Mouse (Mus musculus) kidney, adult 18-20 months (tissue): Measurements from ENCODE around the gene Pid1.

ENCODE experiments used
- DNase-seq: peaks from one replicate; pipeline ENCODE4 v3.0.0; 2021

Gene Pid1

DNA sequence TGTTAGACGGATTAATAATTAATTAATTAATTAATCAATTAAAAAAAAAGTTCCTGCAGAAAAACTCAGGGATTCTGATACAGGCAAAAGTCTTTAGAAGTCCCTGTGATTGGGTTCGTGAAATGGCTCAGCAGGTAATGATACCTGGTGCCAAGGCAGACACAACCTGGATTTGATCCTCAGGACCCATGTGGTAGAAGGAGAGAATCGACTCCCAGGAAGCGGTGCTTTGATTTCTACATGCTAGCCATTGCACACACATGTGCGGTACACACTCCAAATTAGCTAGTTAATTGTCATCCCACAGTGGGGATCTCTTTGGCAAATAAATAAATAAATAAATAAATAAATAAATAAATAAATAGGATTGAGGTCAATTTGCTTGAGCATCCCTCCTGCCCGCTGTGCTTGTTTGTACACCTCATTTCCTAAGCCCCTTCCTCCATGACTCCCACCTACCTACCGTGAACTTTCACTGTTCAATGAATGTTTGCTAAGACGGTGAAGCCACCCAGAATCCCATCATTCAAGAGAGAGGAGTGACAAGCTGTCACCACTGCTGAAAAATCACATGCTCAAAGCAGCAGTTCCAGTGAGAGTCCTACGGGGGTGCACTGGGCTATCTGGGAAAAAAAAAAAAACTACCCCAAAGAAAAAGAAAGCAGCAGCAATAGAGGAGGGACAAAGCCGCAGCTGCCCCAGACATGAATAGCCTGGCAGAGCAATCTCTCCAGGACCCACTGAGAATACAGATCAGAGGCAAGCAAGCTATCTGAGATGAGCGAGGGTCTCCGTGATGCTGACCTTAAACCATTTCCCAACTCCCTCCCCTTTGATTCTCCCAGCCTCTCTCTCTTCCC, 209.0 kb downstream of the Pid1 start:
- no peak for DNase-seq

DNA sequence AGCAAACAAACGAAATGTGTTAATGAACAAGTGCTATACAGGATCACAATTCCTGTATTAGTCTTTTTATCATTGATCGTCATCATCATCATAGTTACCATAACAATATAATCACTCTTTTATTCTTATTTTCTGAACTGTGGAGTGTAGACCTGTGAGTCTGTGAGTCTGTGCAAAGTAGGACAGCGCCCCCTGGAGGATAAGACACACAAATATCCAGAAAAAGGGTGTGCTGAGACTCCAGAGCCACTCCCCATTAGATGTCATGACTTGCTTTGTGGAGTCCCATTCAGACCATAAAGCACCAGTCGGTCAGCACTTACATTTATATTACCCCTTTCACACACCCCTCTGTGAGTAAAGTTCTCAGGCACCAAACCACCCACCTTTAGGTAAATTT, 210.0 kb downstream of the Pid1 start:
- DNase-seq = no peak

DNA sequence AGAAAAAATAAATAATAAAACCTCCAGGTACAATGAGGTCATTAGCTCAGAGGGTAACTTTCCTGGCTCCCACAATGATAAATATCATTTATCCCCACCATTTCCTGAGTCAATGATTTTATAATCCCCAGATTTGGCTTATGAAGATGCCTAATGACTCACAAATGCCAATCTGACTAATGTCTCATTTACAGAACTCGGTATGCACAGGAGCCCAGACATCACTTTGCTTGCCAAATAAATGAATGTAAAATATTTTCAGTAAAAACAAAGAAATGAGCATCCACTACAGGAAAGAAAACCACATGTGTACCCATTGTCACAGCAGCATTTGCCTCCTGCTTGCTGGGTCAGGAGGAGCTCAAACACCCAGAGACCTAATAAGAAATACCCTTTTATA, 222.4 kb downstream of the Pid1 start:
- no peak for DNase-seq

DNA sequence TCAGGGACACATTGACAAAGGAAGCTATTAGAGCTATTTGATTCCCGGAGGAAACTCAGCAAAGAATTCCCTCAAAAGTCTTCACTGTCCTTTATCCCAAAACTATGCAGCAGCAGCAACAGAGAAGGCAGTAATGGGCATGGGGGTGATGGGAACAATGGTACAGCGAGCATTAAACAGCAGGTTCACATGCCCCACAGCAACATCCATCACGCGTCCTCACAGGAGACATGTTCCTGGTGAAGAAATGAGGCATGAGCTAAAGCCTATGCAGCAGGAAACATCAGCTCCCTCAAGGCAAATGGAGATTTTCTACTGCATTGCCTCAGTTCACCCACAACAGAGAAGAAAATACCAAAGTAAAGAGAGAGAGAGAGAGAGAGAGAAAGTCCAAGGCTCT, 231.5 kb downstream of the Pid1 start:
- DNase-seq = no peak

DNA sequence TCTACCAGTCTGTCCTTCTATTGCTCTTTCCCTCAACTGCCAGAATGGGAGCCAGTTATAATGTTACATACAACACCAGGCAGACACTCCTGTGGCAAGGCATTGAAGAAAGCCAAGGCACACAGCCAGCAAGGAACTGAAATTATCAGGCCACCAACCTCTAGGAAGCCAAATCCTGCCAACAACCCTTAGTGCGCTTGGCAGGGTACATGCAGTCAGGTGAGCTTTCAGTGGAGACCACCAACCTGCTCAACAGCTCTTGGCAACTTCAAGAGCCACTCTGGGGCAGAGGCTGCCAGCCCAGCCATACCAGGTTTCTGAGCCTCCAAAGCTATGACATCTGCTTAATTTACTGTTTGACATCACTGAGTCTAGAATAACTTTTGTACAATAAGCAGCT, 232.2 kb downstream of the Pid1 start:
- no peak for DNase-seq

DNA sequence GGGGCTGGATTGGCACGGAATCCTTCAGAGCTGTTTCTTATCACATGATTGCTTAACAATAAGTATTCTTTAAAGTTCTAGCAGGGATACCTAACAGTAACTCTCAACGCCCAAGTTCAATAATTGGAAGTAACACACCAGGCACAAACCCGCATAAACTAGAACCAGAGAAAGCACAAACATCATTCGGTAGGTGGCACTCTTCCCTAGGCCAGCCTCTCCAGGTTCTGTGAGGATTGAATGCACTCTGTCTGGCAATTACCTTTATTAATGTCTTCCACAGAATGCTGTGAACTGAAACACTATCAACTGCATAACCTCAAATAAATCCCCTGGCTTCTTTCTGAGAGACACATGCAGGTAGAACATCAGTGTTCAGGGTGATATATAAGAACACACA, 235.5 kb downstream of the Pid1 start:
- peak; percentile 13 for DNase-seq

DNA sequence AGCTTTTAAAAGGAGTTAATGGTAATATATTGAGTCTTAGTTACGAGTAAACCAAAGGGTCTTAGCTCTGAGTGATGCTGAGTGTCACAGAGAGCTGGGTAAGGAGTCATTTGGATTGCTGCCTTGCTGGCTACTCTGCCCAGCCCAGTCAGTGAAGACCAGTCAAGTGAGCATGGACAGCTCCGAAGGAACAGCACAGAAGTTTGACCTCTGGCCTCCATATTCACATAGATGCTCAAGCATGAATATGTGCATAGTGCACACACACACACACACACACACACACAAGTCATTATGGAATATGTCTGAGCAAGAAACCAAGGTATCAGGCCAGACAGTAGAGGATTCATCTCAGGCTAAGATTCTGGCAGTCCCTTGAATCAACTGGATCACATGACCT, 244.7 kb downstream of the Pid1 start:
- DNase-seq = no peak

DNA sequence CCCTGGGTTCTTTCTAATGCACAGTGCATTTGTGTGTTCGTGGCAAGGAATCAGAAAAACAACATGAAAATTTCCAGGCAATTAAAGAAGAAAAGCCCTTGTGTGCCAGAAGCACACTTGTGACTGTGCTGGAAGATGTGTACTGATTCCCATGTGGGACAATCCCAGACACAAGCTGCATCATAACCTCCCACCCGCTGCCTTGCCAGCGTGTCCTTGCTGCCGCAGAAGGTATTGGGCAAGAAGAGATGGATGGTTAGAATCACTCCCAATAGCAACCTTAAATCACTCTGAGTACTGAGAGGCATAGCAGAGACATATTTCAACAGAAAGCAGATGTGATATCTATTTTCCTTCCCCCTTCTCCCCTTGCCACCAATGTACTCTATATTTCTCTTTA, 257.2 kb downstream of the Pid1 start:
- DNase-seq = no peak

DNA sequence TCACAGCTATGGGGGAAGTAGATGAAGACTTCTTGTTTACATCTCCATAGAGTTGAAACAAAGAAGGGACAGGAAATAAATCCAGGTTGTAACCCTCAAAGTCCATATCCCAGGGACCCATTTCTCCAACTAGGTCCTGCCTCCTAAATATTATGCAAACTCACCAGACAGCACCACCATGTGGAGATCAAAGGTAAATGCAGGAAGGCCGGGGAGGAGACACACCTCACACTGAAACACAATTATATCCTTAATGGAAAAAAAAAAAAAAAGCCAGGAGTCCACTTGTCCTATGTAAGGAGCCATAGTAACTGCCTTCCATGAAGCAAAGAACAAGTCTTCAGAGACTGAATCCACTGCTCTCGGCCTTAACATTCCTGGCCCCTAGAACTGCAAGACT, 261.9 kb downstream of the Pid1 start:
- DNase-seq = no peak

DNA sequence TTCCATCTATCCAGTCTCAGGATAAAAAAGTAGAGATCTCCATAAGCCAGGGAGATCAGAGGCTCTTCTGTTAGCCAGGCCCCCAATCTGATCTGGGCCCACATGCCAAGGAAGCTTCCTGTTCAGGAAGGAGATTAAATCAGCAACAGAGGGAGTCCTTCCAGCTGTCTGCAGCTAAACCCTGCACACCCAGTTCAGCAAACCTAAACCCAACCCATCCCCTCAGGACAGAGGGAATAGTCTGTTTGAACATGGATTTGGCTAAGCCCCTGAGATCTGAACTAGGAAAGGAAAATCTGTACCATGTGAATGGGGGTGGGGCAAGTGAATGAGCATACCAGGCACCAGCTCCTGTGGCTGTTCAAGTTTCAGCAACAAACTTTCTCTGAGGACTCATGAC, 266.6 kb downstream of the Pid1 start:
- DNase-seq = no peak

DNA sequence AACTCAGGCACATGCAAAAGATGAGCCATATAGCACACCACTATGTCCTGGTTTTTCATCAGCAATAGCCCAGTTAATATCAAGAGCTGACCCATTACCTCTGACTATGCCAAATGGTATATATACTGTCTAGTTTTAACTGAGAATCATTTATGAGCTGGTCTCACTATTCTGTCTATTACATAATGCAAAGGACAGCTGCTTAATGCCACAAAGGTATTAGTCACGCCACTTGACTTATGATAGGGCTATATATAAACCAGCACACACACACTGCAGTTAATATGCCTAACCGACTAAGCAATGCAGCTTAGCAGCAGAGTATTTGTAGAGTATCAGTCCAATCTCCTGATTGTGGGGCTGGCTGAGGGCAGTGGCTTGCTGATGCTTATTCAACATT, 270.7 kb downstream of the Pid1 start:
- no peak for DNase-seq

DNA sequence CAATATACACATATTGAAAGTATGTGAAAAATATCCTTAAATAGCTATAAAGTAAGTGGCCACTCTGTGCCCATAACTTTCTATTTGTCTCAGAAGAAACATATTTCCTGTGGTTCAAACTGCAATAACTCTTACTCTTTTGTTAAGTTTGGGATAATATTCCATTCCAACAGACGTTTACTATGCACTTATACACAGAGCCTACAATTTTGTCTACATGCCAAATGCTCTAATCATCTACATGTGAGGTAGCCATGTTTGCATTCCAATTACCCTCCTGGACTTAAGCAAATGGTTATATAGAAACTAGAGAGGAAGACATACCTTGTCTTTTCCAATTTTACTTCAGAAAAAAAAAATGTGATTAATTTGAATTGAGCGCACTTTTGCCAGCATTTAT, 274.3 kb downstream of the Pid1 start:
- DNase-seq = no peak

DNA sequence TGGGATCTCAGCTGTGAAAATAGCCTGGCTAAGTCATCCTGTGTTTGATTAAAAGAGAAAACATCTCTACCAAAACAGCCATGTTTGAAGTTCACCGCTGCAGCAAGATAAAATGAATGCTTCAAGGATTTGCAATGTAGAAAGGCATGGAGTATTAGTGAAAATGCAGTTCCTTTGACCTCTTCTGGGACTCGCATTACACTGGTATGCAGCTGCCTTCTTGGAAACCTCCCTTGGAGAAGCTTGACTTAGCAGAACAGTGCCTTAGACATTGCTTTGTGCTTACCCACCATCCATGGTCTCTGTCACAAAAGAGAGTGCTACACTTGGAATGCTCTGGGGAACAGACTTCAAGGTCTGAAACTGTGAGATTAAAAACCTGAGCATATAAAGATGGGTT, 276.0 kb downstream of the Pid1 start:
- DNase-seq = no peak

DNA sequence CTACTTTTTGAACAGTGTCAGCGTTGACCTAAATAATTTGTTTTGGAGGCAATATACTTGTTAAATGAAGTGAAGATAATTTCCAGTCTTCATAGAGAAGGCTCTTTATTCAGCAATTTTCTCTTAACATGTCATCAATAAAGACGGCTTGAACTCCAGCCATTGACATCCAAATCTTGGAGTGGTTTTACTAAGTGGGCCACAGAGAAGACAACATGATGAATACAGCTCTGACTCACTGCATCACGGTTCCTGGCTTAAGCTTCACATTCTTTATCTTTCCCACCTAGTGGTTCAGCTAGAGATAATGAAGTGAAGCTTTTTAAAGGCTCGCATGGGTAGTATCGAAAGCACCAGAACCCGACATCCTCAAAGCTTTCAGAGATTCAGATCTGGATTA, 276.7 kb downstream of the Pid1 start:
- DNase-seq = no peak

DNA sequence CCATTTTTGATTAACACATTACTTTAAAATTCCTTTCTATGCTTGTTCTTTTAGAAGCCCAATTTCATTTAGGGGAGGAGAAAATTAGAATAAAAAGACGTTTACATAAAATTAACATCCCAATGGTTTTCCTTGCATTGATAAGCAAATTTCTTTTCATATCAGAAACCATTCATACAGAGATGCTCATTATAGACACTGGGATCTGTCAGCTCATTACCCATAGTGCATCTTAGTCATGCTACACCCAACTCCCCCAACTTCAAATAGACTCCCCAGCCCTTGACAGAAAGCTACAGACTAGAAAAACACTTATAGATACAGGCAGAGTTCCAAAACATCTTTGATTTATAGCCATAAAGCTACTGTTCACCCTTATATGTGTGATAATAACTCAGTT, 277.5 kb downstream of the Pid1 start:
- no peak for DNase-seq

DNA sequence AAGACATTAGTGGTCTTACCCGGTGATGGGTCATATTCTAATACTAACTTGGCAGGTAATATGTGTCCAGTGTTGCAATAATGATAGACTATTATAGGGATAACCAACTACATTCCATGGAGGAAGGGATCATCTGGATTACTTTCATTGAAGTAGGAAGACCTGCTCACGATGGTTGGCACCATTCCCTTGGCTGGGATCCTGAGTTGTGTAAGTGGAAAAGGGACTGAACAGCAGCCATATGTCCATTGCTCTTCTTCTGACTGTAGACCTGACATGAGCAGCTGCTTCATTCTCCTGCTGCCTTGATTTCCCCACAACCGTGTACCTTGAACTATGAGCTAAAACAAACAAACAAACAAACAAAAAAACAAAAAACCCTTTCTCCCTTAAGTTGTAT, 278.6 kb downstream of the Pid1 start:
- no peak for DNase-seq

DNA sequence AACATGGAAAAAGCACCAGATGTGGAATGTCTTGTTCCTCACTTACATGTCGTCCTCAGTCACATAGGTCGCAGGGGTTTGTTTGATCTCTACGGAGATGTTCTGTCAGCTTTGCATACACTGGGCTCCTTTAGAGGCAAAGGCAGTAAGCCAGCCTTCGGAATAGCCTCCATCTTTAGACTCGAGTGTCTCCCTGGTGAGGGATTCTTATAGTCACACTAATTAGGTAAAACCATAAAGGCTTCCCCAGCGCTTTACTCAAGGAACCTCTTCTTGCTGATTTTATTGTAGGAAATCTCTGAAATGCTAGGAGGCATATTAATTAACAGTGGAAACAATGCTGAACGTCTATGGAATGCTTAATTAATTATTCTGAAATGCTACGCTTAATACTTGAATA, 284.4 kb downstream of the Pid1 start:
- no peak for DNase-seq

DNA sequence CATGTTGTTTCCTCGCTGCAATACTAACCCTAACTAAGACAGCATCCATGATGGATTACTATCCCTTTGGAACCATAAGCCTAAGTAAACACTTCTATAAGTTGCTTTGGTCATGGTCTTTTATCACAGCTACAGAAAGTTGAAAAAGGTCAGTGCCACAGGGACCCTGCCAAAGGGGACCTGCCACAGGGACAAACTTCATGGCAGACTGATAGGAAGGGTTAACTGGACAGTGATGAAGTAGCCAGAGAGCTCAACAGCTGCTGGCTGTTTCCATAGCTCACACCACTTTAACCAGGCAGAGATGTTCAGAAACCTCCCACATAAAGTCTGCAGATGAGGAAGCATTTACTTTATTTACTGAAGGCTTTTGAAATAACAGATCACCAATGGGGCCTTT, 287.0 kb downstream of the Pid1 start:
- DNase-seq = no peak

DNA sequence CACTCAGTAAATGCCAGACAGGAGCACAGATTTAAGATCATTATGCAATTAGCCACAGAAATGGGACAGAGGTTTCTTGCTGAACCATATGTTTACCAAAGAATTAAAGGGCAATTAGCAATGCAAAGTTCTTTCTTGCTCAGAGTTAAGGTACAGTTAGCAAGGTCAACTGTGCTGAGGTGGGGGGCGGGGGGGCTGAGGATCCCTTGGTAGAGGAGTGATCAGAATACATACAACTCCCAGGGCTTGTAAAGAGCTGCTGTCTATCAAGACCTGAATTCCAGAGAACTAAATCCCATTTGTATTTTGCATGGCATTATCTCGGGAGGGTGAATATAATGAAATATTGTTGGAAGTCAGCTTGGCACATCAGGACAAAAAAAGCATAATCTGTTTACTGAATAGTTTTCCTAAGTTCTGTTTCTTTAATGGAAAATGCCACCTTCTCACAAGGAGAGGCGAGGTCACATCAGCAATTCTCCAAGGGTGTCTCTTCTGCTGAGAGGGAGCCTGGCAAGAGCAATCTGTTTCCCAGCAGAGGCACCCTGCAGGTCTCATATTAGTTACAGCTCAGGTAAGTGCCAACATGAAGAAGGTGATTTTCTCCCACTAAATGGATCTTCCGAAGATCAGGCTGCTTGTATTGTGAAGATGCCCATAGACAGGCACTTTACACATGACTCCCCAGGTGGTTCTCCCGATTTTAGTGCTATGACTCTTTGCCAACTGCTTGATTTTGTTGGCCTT, 306.9 kb downstream of the Pid1 start:
- DNase-seq = no peak

DNA sequence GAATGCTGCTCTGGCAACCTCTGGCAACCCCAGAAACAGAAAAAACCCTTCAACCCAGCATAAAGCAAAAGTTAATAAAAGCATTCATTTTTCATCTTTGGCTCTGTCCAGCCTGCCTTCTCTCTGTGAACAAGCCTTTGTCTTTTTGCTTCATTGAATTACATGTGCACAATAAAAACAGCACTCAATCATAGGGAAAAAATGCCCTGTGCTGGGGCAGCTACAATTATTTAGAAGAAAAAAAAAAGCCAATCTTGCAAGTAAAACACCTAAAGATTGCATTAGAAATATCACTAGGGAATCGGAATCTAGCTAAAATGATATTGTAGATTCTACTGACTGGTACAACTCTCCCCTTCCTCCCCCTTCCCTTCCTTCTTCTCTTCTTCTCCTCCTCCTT, 307.7 kb downstream of the Pid1 start:
- DNase-seq = no peak

DNA sequence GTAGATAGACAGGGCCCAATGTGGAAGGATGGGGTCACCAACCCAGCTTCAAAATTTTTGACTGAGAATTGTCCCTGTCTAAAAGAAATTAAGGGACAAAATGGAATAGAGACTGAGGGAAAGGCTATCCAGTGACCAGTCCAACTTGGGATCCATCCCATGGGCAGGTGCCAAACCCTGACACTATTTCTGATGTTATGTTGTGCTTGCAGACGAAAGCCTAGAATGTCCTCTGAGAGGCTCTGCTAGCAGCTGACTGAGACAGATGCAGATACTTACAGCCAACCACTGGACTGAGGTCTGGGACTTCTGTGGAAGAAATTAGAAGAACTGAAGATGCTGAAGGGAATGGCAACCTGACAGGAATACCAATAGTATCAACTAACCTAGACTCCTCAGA, 338.2 kb downstream of the Pid1 start:
- no peak for DNase-seq

DNA sequence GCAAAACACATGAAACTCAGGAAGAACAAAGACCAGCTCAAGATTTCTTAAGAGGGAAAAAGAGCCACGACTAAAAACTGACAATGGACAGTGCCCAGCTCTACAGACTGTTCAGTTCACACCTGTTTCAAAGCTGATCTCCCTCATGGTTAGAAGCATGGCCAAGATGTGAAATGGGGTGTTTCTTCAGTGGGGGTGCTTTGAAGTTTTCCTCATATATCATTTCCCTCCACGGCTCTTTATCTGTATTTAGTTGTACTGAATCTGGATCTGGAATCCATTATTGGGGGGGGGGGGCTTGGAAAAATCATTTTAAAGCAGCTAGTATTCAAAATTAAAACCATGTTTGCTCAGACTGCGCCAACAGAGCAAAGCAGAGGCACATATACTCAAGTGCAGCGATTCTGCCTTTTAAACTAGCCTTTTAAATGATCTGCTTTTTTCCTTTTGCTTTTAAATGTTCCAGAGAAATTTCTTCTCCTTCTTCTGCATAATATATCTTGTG, 351.1 kb downstream of the Pid1 start:
- no peak for DNase-seq

DNA sequence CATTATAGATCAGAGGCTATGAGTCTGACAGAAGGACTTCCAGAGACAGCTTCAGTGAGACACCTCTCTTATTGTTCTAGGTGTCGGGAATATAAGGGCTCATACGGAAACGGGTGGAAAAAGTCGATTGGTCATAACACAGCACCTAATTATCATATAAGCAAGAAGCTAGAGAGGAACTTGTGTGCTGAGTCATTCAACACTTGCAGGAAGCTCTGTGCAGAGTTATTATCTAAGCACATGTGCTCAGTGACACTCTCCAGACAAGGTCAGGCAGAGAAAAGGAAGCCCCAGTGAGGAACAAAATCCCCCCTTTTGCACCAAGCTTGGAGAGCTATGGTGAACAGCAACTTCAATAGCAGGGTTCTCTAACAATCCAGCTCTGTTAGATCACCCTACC, 361.4 kb downstream of the Pid1 start:
- no peak for DNase-seq
